Mouse (Mus musculus): ENCODE measurements at regions not wholly inside any gene's neighbourhood (a gene's known extent, or its start where the extent isn't known, plus 50 kb on each side); places are given as distances from the start of the nearest gene placed in this dataset.
A peak's percentile ranks its signal among the peaks of the same experiment; 100 is the strongest.

- DNase-seq (ENCODE audit: low spot score in 2 of 2): no peak
Measured at GRCm38 (mm10) chr12:9091951-9092350, 62.2 kb downstream of the Ttc32 start.

DNA sequence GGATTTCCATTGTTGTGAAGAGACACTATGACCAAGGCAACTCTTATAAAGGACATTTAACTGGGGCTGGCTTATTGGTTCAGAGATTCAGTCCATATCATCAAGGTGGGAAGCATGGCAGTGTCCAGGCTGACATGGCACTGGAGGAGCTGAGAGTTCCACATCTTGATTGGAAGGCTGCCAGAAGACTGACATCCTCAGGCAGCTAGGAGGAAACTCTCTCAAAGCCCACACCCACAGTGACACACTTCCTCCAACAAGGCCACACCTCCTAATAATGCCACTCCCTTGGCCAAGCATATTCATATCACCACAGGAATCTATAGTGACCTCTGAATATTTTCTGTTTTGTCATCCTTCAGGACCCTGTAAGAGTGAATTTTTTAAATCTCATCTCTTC, 65.3 kb downstream of the Ttc32 start:
- no peak for DNase-seq (ENCODE audit: low spot score in 2 of 2)

- DNase-seq (ENCODE audit: low spot score in 2 of 2): no peak
Measured at GRCm38 (mm10) chr12:9106416-9106815, 76.6 kb downstream of the Ttc32 start.

- no peak for DNase-seq (ENCODE audit: low spot score in 2 of 2)
Measured at GRCm38 (mm10) chr12:9109806-9110205, 80.0 kb downstream of the Ttc32 start.

GRCm38 (mm10) chr12:9112161-9112674, 82.4 kb downstream of the Ttc32 start:
- DNase-seq (ENCODE audit: low spot score in 2 of 2): no peak

DNA sequence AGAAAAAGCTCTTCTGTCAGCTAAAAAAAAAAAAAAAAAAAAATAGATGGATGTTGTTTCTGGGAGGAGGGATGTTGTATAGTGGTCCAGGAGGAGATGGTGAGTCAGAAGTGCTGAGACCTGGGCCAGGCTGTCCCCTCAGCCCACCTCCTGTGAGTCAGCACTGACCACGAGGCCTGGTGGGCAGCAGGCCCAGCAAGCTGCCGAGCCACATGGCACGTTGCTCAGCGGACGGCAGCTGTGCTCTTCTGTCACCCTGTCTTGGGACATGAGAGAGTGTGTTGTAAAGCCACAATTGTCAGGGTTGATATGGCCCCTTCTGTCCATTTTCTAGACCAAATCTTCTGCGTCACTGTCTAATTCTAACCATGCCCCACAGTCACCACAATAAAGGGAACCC, 83.9 kb downstream of the Ttc32 start:
- peak; percentile 41 to 44 for DNase-seq (ENCODE audit: low spot score in 2 of 2)

DNA sequence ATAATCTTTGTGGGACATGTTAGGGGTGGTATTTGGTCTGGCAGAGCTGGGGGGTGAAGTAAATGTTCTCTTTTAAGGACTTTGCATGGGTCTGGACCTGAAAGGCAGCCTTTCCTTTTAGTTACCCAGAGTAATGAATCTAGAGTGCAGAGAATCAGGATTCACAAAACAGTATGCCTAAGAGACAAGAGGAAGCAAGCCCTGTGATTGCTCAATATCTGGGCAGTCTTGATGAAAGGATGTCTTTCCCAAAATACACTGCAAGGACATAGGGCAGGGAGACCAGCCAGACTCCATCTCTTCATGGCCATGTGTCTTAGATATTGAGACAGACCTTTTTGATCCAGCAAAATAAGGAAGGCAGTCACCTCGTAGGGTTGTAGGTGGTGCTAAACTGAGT, 84.3 kb downstream of the Ttc32 start:
- no peak for DNase-seq (ENCODE audit: low spot score in 2 of 2)

GRCm38 (mm10) chr12:9118576-9118975, 88.8 kb downstream of the Ttc32 start:
- no peak for DNase-seq (ENCODE audit: low spot score in 2 of 2)

GRCm38 (mm10) chr12:9127931-9128550, 98.2 kb downstream of the Ttc32 start:
- DNase-seq (ENCODE audit: low spot score in 2 of 2): no peak

GRCm38 (mm10) chr12:9128581-9129275, 98.9 kb downstream of the Ttc32 start:
- DNase-seq (ENCODE audit: low spot score in 2 of 2): no peak

- DNase-seq (ENCODE audit: low spot score in 2 of 2): no peak
Measured at GRCm38 (mm10) chr12:9132621-9133020, 102.8 kb downstream of the Ttc32 start.

GRCm38 (mm10) chr12:9133890-9134870, 104.4 kb downstream of the Ttc32 start:
- DNase-seq (ENCODE audit: low spot score in 2 of 2): no peak

DNA sequence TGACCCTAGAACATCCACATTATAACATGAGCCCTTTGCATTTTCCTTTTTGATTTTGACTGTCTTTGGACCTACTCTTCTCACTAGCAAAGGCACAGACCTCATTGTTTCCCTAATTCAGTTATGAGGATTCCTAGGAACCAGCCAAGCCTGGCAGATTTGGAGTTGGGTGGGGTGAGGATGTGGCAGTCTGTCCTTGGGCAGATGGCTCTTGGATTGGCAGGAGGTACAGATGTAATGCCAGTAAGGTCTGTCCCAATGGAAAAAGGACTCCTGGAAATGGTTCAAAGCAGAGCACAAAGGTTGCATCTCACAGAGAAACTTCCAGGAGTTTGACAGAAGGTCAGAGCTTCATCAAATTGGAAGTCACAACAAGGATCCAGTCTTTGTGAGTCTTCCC, 121.2 kb downstream of the Ttc32 start:
- DNase-seq (ENCODE audit: low spot score in 2 of 2): no peak

- no peak for DNase-seq (ENCODE audit: low spot score in 2 of 2)
Measured at GRCm38 (mm10) chr12:9151426-9151825, 121.6 kb downstream of the Ttc32 start.

DNA sequence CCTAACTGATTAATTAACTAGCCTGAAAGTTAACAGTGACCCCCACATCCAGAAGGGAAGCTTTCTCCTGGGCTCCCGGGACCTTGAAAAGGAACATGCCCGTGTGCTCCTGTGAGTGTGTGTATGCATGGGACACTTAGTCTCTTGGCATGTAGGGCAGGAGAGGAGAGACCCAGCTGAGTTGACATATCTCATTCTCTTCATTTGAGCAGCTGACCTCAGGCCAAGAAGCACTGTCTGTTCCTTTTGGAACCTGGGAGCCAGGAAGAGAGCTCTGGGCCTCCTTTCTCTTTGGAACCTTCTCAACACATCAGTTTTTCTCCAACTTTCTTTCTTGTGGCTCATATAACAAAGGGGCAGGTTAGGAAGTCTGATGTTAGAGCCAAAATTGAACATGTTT, 124.7 kb downstream of the Ttc32 start:
- no peak for DNase-seq (ENCODE audit: low spot score in 2 of 2)

- DNase-seq (ENCODE audit: low spot score in 2 of 2): no peak
Measured at GRCm38 (mm10) chr12:9156794-9157193, 127.0 kb downstream of the Ttc32 start.

DNA sequence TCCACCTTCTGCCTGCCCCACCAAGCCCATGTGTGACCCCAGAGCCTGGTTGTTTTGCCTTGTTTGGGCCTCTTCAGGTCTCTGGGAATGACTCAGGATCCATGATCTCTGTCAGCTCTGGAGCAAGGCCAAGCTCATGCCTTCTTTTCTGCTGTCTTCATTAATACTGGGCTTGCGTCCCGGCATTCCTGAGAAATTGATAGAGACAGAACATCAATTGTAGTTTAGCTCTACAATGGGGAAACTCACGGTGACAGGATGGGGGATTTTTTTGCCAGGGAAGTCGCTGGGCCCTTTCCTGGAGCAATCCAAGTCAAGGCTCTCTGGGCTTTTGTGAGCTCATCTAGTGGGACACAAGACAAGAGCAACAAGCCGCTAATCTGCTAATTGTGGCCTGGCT, 129.0 kb downstream of the Ttc32 start:
- no peak for DNase-seq (ENCODE audit: low spot score in 2 of 2)

DNA sequence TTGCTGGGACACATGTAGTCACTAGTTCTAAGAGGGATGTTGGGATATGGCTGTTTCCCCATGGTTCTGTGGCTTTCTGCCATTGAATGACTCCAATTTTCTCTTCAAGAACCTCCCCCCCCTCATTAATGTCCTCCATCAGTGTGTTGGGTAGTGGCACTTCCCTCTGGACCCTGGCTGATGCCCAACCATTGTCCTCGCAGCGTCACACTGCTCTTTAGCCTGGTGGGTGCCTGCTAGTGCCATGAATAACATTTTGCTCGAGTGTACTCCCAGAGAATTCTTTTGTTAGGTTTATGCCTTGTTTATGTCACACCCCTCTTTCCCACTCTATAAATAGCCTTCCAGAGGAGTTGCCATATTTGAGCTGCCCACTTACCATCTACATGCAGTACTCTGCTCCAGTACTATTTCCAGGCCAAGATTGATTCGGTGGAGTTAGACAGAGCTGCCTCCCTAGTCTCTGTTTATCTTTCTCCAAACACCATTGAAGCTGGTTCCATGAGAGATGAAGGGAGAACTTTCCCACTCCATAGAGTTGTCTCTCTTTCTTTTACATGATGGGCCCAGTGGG, 135.7 kb downstream of the Ttc32 start:
- peak in 1 of 2 experiments; percentile 3 for DNase-seq (ENCODE audit: low spot score in 2 of 2)

DNA sequence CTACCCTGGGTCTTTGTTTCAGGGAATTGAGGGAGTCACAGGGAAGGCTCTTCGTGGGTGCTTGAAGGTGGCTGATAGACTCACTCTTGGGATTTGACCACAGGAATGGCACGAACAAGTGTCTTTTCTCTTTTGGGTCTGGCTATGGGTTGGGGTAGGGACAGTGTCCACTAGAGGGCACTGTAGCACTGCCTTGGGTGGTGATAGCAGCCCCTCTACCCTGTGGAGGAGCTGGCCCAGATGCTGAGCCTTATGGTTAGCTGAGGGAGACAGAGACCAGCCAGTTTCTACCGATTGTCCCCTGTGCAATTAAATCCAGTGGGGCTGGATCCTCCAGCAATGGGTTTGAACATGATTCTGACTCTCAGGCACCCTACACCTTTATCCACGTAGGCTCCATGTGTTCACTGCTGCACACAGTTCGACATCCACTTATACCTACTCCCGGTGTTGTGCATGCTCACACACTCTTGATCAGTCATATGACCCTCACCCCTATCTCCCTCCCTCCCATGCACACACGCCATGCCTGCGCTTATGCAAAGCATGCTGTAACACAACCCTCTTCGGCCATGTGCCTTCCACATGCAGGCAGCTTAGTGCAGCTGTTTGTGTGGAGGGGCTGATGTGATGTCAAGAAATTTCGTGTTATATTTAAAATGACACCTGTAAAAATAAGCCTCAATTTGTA, 136.6 kb downstream of the Ttc32 start:
- peak; percentile 6 to 16 for DNase-seq (ENCODE audit: low spot score in 2 of 2)

DNA sequence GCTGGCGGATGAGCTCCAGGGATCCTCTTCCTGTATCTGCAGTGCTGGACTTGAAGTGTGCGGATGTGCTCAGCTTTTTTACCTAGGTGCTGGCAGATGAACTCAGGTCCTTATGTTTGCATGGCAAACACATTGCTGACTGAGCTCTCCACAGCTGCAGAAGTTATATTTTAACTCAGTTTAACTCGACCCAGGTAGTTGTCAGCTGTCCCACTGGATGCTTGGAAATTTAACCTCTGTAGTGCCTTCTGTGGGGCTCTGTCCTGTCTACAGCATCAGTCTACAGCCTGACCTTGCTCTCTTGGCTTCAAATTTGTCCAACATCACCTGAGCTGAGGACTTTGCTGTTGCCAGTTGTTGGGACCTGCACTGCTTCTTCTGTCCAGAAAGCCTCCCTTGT, 139.2 kb downstream of the Ttc32 start:
- no peak for DNase-seq (ENCODE audit: low spot score in 2 of 2)

GRCm38 (mm10) chr12:9173680-9174079, 143.9 kb downstream of the Ttc32 start:
- no peak for DNase-seq (ENCODE audit: low spot score in 2 of 2)
